Mouse (Mus musculus): ENCODE measurements at regions not wholly inside any gene's neighbourhood (a gene's known extent, or its start where the extent isn't known, plus 50 kb on each side); places are given as distances from the start of the nearest gene placed in this dataset.

- DNase-seq = no peak
These were observed 62.7 kb upstream of the Gm15217 start for GRCm38 (mm10) chr14:46316521-46316920.

- no peak for DNase-seq
These were observed 61.7 kb upstream of the Gm15217 start for GRCm38 (mm10) chr14:46317406-46318045.

GRCm38 (mm10) chr14:46328064-46328463, 51.1 kb upstream of the Gm15217 start:
- DNase-seq = no peak
